Mouse (Mus musculus): ENCODE measurements at regions not wholly inside any gene's neighbourhood (a gene's known extent, or its start where the extent isn't known, plus 50 kb on each side); places are given as distances from the start of the nearest gene placed in this dataset.
"Not testable (repeated sequence)": the region's sequence is repeated elsewhere in the genome, so short reads cannot be mapped to it uniquely, and the experiment has no call there.

DNA sequence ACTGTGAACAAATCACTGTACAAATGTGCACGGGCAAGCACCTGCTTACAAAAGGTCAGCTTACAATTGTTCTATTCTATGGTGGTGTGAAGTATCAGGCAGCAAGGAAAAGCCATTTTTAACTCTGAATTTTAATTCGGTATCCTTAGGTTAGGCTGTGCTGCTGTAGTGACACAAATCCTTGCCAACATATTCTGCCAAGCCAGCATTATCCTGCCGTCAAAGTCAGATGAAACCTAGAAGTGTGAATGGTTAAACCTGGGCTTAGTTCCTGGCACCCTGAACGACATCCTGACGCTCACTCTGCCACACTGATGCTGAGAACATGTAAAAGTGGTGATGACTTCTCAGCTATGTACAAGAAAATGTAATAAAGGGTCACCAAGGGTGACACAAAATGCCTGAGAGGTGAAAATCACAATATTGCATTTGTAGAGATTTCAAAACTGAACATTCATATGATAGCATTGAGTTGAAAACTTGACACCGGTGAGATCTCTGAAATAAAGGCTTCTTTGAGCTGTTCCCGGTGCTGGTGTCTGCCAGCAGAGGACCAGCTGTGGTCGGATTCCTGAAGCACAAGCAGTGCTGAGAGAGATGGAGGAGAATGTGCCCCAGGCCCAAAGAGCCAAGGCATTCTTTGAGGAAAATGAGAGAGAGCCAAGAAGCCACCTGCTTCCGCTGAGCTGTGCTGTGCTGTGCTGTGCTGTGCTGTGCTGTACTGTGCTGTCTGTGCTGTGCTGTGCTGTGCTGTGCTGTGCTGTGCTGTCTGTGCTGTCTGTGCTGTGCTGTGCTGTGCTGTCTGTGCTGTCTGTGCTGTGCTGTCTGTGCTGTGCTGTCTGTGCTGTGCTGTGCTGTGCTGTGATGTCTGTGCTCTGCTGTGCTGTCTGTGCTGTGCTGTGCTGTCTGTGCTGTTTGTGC is 195.9 kb downstream of the Tcp10c start:
- DNase-seq (ENCODE audit: low read depth, low spot score), result no peak

DNA sequence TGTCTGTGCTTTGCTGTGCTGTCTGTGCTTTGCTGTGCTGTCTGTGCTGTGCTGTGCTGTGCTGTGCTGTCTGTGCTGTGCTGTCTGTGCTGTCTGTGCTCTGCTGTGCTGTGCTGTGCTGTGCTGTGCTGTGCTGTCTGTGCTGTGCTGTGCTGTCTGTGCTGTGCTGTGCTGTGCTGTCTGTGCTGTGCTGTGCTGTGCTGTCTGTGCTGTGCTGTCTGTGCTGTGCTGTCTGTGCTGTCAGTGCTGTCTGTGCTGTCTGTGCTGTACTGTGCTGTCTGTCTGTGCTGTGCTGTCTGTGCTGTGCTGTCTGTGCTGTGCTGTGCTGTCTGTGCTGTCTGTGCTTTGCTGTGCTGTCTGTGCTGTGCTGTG is 196.5 kb downstream of the Tcp10c start:
- DNase-seq (ENCODE audit: low read depth, low spot score), result not testable (repeated sequence)

DNA sequence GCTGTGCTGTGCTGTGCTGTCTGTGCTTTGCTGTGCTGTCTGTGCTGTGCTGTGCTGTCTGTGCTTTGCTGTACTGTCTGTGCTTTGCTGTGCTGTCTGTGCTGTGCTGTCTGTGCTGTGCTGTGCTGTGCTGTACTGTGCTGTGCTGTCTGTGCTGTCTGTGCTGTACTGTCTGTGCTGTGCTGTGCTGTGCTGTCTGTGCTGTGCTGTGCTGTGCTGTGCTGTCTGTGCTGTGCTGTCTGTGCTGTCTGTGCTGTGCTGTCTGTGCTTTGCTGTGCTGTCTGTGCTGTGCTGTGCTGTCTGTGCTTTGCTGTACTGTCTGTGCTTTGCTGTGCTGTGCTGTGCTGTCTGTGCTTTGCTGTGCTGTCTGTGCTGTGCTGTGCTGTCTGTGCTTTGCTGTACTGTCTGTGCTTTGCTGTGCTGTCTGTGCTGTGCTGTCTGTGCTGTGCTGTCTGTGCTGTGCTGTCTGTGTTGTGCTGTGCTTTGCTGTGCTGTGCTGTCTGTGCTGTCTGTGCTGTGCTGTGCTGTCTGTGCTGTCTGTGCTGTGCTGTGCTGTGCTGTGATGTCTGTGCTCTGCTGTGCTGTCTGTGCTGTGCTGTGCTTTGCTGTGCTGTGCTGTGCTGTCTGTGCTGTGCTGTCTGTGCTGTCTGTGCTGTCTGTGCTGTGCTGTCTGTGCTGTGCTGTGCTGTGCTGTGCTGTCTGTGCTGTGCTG is 197.5 kb downstream of the Tcp10c start:
- not testable (repeated sequence) for DNase-seq (ENCODE audit: low read depth, low spot score)

- DNase-seq (ENCODE audit: low read depth, low spot score), result not testable (repeated sequence)
Observed at GRCm38 (mm10) chr17:13552840-13553239, 198.5 kb downstream of the Tcp10c start.

- DNase-seq (ENCODE audit: low read depth, low spot score), result not testable (repeated sequence)
Observed at GRCm38 (mm10) chr17:13555311-13556059, 201.1 kb downstream of the Tcp10c start.

DNA sequence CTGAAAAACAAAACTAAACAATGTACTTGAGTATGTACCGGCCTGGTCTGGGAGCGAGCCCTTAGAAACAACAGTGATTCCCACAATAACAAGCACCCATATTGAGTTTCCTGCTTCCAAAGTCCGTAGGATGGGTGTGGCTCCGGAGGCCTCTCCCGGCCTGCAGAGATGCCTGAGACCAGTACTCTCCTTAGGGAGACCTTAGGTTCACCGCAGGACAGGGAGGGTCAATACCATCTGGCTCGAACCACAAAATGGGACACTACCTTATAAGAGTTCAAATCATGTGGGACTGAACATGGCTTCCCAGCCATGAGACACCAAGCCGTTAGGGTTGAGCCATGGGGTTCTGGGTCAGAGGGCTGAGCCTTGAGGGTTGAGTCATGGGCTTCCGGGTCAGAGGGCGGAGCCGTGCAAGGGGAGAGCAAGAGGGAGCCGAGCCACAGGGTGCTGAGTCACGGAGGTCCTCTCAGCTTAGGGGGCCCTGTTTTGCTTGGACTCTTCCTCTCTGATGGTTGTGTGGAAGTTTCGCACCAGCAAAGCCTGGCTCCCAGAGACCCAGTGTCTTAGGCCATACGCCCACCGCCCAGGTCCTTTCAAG is 201.8 kb downstream of the Tcp10c start:
- DNase-seq (ENCODE audit: low read depth, low spot score), result peak; percentile 22

GRCm38 (mm10) chr17:13558863-13559262 is 201.5 kb upstream of the Afdn start:
- no peak for DNase-seq (ENCODE audit: low read depth, low spot score)

DNA sequence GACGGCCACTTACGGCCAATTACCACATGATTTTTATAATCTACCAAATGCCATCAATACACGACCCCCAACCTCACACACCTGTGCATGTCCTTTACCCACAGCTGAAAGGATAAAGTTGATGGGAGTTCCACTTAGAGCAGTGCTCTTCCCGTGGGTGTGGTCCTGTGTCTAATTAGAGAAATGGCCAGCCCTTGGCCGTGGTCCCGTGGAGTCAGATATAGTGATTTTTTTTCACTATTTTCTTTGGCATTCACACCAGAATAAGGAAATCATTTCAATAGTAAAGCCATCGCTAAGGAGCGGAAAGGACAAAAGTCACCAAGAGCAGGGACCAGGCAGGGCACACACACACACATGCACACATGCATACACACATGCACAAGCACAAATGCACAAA is 199.0 kb upstream of the Afdn start:
- no peak for DNase-seq (ENCODE audit: low read depth, low spot score)

- no peak for DNase-seq (ENCODE audit: low read depth, low spot score)
Observed at GRCm38 (mm10) chr17:13562974-13563373, 197.4 kb upstream of the Afdn start.

DNA sequence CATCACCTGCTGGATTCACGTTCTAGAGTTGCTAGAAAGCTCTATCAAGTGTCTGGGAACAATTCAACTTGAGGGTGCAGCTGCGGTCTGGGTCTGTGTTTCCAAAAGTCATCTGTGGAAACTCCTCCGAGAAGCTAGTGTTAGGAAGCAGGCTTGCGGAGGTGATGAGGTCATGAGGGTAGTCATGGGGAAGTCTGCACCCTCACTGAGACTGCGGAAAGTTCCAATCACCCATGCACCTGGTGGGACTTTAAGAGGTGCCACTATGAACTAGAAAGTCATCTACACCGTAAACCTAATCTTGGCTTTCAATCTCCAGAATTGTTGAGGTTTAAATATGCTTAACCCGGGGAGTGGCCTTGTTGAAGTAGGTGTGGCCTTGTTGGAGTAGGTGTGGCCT is 195.5 kb upstream of the Afdn start:
- DNase-seq (ENCODE audit: low read depth, low spot score), result no peak

DNA sequence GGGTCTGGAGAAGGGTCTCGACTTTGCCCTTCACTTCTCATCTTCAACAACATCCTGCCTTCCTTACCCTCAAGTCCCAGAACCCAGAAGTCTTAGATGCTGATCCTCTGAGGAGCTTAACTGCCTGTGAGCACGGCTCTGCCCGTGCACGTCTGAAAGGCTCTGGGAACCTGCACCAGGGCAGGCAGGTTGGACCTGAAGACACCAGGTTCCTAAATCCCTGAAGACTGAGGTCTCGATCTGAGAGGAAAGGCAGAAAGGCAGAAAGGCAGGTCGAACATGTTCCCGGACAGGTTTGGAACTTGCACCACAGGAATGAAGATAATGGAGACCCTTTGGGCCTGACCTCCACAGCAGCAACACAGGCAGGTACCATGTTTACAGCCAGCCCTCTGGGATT is 193.7 kb upstream of the Afdn start:
- DNase-seq (ENCODE audit: low read depth, low spot score), result no peak

GRCm38 (mm10) chr17:13567183-13567582 is 193.2 kb upstream of the Afdn start:
- DNase-seq (ENCODE audit: low read depth, low spot score), result no peak

DNA sequence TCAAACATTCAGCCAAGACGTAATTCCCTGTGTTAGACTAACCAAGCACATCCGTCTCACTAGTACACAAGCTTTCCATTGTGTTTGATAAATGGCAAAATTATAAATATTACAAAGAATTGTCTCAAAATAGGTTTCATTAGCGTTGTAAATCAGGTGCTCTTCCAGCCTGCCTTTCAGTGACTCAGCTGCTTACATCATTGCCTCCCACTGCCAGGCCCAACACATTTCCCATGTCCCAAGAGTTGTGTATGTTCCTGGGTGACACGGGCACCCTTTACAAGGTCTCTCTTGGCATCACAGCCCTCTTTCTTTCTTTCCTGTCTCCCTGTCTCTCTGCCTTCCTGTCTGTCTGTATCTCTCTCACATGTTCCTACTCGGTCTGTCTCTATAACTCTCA is 189.5 kb upstream of the Afdn start:
- no peak for DNase-seq (ENCODE audit: low read depth, low spot score)

GRCm38 (mm10) chr17:13572204-13572833 is 188.0 kb upstream of the Afdn start:
- DNase-seq (ENCODE audit: low read depth, low spot score), result no peak

- DNase-seq (ENCODE audit: low read depth, low spot score), result no peak
Observed at GRCm38 (mm10) chr17:13573036-13573435, 187.3 kb upstream of the Afdn start.

GRCm38 (mm10) chr17:13574122-13574521 is 186.2 kb upstream of the Afdn start:
- no peak for DNase-seq (ENCODE audit: low read depth, low spot score)

GRCm38 (mm10) chr17:13574682-13575444 is 185.5 kb upstream of the Afdn start:
- no peak for DNase-seq (ENCODE audit: low read depth, low spot score)

DNA sequence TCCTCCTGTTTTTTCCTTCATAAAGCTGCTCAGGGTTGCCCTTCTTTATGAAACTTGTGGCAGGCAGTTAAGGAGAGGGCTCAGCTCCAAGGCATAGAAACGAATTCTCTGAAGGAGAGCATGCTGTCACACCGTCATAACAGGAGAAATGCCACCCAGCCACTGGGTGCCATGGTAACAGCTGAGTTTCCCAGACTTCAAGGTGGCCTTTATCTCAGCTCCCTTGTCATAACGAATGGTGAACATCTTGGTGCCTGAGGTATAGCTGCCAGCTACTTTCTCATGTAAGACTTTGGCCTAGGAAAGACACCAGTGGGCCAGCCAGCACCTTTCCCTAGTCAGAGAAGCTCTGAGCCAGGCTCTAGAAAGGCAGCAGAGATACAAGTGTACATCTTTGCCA is 182.5 kb upstream of the Afdn start:
- DNase-seq (ENCODE audit: low read depth, low spot score), result no peak

DNA sequence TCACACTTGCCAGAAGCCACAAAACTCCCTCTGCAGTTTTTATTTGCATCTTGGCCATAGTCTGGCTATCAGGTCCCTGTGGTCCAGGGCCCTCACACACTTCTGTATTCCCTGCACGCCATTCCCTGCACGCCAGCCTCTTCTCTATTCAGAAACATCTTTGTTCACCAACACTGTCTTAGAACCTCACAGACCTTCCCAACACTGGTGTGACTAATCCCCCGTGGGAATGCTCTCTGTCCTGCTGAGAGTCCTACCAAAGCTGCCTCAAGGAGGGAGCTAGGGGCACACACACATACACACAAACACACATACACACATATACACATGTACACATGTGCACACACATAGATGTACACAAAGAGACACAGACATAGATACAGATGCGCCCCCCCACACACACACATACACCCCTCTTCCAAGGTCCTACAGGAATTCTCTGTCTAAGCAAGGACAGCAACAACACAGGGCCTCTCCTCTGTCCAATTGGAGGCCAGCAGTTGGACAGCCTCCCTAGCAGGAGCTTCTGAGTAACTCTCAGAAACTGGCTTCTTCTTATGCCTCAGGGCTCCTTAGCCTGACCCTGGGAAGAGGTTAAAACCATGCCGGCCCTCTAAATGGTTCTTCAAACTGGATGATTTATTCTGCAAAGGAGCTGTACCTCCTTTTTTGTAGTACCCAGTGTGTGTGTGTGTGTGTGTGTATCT is 179.0 kb upstream of the Afdn start:
- DNase-seq (ENCODE audit: low read depth, low spot score), result no peak
